Mouse (Mus musculus) neural tube, embryonic 13.5 days (tissue): ENCODE results near the gene Hmx2. TPM values are rescaled to one million over a fixed set of nuclear protein-coding genes. Genes with fewer than 3 reads are reported as not detected.

Source experiments
- ATAC-seq: fragments of 200-750 bp; cut with Nextera tagmentation; 2 replicates; pipeline ENCODE4 v1.8.0; 2017; ENCODE audit warnings: low read depth, mild to moderate bottlenecking, moderate TSS enrichment, moderate library complexity
- H3K27ac ChIP-seq: fragments of 300-500 bp; sonication (generic); replicated peaks from 2 replicates; pipeline ENCODE4 v1.5.1; 2015; ENCODE audit warnings: moderate library complexity, mild to moderate bottlenecking, inconsistent platforms
- H3K27me3 ChIP-seq: fragments of 300-500 bp; sonication (generic); 2 replicates; pipeline ENCODE4 v1.6.1; 2015; ENCODE audit warnings: mild to moderate bottlenecking, inconsistent platforms
- H3K36me3 ChIP-seq: fragments of 300-500 bp; sonication (generic); 2 replicates; pipeline ENCODE4 v1.6.1; 2015; ENCODE audit warnings: mild to moderate bottlenecking, inconsistent platforms
- H3K4me1 ChIP-seq: fragments of 300-500 bp; sonication (generic); replicated peaks from 2 replicates; pipeline ENCODE4 v1.6.1; 2015; ENCODE audit warnings: inconsistent platforms
- H3K4me2 ChIP-seq: fragments of 300-500 bp; sonication (generic); 2 replicates; pipeline ENCODE4 v1.6.1; 2015; ENCODE audit warnings: inconsistent platforms, mild to moderate bottlenecking, moderate library complexity
- H3K4me3 ChIP-seq: fragments of 300-500 bp; sonication (generic); 2 replicates; pipeline ENCODE4 v1.5.1; 2015; ENCODE audit warnings: mild to moderate bottlenecking, inconsistent platforms
- H3K9ac ChIP-seq: fragments of 300-500 bp; sonication (generic); 2 replicates; pipeline ENCODE4 v1.6.1; 2015; ENCODE audit warnings: moderate library complexity, mild to moderate bottlenecking, inconsistent platforms
- H3K9me3 ChIP-seq: fragments of 300-500 bp; sonication (generic); 2 replicates; pipeline ENCODE4 v1.6.1; 2016; ENCODE audit warnings: inconsistent platforms
- whole genome bisulfite sequencing: fragments of 180-500 bp; shearing (Covaris S2); methylation state at CpG from one replicate; pipeline ENCODE4 v1.1.7; 2015; 5-methylcytosine and 5-hydroxymethylcytosine counted together
- polyA plus RNA-seq: library from polyadenylated mRNA; unstranded; fragments of >200 nt; fragmentation: Nextera tagmentation; extraction: Ambion mirVana; gene quantifications from 2 replicates; pipeline ENCODE4 v1.2.1, GENCODE M21; 2015

Hmx2 gene
- polyA plus RNA-seq, 1 experiment from 2014 or later, result 1.5 TPM

DNA sequence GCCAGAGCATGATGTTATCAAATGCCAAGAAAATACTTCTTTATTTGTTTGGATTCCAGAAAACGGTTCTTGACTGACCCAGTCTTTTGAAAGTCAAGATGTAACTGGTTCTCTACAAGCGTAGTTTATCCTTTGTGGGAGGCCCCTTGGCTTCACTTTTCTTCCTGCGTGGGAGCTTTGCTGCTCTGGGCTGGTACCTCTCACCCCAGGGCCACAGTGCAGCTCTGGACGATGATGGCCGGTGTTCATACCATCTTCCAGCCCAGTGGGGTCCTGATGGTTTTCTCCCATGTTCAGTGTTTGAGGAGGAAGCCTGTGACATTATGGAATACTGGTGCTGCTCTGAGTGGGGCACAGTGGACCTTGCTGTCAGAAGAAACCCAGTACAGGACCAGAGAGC lies 1.1 kb upstream of the Hmx2 start:
- no peak overlapping the region for H3K9ac ChIP-seq
- 3% methylated on average over 5 of the region's 5 CpGs for WGBS

DNA sequence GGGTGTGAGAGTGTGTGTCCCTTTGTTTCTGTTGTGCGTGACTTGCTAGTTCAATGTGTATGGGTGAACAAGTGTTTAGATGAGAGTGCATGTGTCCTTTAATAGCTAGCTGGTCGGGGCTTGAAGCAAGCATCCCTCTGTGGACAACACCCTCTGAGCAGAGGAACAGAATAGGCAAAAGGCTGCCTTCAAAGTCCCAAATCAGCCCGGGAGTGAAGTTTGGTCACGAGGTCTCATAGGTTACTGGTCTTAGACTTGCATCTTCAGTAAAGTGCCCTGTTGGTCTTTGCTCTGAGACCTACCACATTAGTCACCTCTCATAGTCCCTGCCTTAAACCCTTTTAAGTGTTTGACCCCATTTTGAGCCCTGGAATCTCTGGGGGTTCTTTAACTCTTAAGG lies 2.9 kb downstream of the Hmx2 start:
- 0% methylated on average over 4 of the region's 4 CpGs for WGBS
- Histone ChIP-seq H3K4me1 (peaks cover 21% of the 10 kb centered on the region), H3K36me3 (no peaks in the 10 kb centered on the region), H3K27me3 (peaks cover 100% of the 10 kb centered on the region), H3K9ac (no peak overlapping the region), H3K4me3 (no peak overlapping the region), H3K27ac (no peak overlapping the region), H3K4me2 (no peak overlapping the region), H3K9me3 (no peaks in the 10 kb centered on the region)
- ATAC-seq, result no peak

More for the DNA sequence above, 1.1 kb upstream of the Hmx2 start:
- Histone ChIP-seq H3K36me3 (no peaks in the 10 kb centered on the region), H3K4me3 (no peak overlapping the region), H3K4me1 (peaks cover 21% of the 10 kb centered on the region), H3K9me3 (no peaks in the 10 kb centered on the region), H3K27ac (no peak overlapping the region), H3K4me2 (no peak overlapping the region), H3K27me3 (peaks cover 100% of the 10 kb centered on the region)
- ATAC-seq, result no peak

DNA sequence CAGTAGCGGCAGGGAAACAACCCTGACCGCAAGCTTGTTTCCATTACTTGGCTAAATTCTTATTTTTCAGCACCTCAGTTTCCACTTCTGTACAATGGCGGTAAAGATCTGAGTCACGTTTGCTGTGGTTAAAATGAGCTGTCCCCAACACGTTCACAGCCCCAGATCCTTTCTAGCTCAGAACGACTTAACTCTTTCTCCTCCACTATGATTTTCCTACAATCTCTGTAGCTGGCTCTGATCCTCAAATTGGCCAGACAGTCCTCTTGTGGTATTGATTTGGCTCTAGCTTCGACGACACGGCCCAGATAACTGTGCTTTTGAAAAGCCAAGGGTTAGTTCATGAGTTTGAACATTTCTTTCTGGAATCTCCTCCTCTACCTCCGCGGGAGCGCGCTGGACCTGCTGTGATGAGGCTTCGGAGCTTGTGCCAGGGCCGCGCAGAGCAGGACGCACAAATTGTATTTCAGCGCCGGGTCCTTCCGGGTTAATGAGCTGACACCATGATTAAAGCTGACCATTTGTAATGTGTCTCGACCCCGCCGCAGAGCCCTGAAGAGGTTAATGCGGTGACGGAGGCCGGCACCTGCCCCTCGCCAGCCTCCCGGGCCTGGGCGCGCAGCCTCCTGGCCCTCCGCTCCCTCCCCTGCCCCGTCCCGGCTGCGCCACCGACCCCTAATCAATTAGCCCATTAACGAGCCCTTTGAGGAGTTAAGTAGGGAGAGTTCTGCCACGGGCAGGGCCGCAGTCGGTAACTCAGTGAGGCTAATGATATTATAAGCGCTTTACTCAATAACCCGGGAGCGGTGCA lies 3.6 kb downstream of the Hmx2 start:
- Histone ChIP-seq H3K4me3 (no peak overlapping the region), H3K4me2 (no peak overlapping the region), H3K27ac (no peak overlapping the region), H3K9me3 (no peaks in the 10 kb centered on the region), H3K36me3 (no peaks in the 10 kb centered on the region), H3K9ac (no peak overlapping the region), H3K27me3 (peaks cover 100% of the 10 kb centered on the region), H3K4me1 (peaks cover 27% of the 10 kb centered on the region)
- no peak for ATAC-seq
- WGBS, result under 1% methylated on average over 42 of the region's 42 CpGs

DNA sequence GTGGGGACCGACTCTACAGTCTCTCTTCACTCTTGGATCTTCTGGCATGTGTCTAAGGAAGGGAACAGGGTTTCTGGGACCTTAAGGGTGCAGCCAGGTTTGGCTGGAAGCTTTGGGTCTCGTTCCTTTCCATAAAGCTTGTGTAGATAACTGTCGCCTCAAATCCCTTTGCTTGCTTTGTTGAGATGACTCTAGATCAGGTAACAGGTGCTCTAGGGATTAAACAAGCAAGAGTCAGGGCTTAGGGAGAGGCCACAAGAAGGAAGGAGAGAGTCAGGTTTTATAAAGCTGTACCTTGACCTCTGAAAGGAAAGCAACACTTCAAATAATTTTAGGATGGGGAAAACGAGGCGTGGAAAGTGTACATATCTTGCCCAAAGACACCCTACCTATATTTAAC lies 4.2 kb downstream of the Hmx2 start:
- ATAC-seq, result no peak
- H3K27me3 ChIP-seq, result peaks cover 100% of the 10 kb centered on the region
- H3K4me2 ChIP-seq, result no peak overlapping the region
- WGBS, result 2% methylated on average over 5 of the region's 5 CpGs
- H3K9me3 ChIP-seq, result no peaks in the 10 kb centered on the region
- no peak overlapping the region for H3K27ac ChIP-seq
- peaks cover 29% of the 10 kb centered on the region for H3K4me1 ChIP-seq
- H3K9ac ChIP-seq, result no peak overlapping the region
- H3K36me3 ChIP-seq, result no peaks in the 10 kb centered on the region
- H3K4me3 ChIP-seq, result no peak overlapping the region

DNA sequence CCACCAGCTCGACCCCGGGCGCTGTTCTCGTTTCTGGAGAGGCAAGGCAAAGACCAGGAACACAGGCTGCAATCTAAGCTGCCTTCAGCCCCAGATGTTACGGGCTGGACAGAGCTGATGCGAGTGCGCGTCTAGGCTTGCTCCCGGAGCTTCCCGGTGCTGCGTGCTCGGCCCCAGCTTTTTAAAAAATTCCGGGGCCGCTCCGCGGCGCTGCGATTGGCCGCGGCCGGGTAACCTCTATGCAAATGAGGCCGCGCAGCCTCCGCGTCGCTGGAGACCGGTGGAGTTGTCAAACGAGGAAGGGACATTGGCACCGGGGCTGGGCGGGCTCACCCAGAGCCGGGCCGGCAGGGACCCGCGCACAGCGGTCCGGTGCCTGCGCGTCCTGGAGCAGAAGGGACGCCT lies 5.2 kb downstream of the Hmx2 start:
- Histone ChIP-seq H3K9ac (0 out of 2 replicates have a peak overlapping the region, but pooled peaks have one; percentile 32), H3K4me2 (peak overlapping the region; percentile 46), H3K27ac (no peak overlapping the region), H3K9me3 (no peaks in the 10 kb centered on the region), H3K4me3 (peak overlapping the region; percentile 29), H3K36me3 (no peaks in the 10 kb centered on the region), H3K4me1 (peaks cover 29% of the 10 kb centered on the region), H3K27me3 (peaks cover 100% of the 10 kb centered on the region)
- 0 out of 2 replicates have a peak, but pooled peaks have one; percentile 16 for ATAC-seq
- WGBS, result under 1% methylated on average over 39 of the region's 39 CpGs

DNA sequence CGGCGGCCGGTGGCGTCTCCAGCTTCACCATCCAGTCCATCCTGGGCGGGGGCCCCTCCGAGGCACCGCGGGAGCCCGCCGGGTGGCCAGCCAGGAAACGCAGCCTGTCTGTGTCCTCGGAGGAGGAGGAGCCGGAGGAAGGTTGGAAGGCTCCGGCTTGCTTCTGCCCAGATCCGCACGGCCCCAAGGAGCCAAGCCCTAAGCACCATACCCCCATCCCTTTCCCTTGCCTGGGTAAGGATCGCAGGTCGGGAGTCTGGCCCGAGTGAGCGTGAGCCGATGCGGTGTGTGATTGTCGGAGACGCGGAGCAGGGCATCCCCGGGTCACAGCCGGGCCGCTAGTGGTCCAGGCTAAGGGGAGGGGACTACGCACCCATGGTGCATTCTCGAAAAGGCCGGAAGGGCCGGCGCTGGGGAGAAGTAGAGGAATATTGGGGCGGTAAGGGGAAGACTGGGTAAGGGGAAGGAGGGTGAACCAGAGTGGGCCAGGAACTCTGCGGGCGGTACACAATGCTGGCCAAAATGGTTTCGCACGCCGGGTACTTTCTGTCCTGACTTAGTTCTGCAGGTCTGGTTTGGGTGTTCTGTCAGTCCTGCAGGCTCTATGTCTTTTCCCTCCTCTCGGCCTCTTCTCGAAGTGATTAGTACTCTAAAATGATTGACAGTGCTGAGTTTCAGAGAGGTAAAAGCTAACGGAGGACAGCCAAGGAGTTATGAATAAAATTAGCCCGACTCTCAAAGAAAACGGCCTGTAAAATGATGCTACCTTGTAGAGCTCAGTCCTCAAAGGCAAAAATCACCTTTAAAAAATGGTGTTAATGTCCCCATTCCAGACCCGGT lies 6.0 kb downstream of the Hmx2 start:
- peak; percentile 29; the same call in 1 of the 2 replicates for ATAC-seq
- Histone ChIP-seq H3K4me2 (peak overlapping the region; percentile 46), H3K27me3 (peaks cover 100% of the 10 kb centered on the region), H3K9ac (peak overlapping the region; percentile 32; the same call in 1 of the 2 replicates), H3K4me1 (peaks cover 29% of the 10 kb centered on the region), H3K36me3 (no peaks in the 10 kb centered on the region), H3K4me3 (peak overlapping the region; percentile 29), H3K9me3 (no peaks in the 10 kb centered on the region), H3K27ac (peak overlapping the region; percentile 49; the same call in 1 of the 2 replicates)
- under 1% methylated on average over 45 of the region's 45 CpGs for WGBS

DNA sequence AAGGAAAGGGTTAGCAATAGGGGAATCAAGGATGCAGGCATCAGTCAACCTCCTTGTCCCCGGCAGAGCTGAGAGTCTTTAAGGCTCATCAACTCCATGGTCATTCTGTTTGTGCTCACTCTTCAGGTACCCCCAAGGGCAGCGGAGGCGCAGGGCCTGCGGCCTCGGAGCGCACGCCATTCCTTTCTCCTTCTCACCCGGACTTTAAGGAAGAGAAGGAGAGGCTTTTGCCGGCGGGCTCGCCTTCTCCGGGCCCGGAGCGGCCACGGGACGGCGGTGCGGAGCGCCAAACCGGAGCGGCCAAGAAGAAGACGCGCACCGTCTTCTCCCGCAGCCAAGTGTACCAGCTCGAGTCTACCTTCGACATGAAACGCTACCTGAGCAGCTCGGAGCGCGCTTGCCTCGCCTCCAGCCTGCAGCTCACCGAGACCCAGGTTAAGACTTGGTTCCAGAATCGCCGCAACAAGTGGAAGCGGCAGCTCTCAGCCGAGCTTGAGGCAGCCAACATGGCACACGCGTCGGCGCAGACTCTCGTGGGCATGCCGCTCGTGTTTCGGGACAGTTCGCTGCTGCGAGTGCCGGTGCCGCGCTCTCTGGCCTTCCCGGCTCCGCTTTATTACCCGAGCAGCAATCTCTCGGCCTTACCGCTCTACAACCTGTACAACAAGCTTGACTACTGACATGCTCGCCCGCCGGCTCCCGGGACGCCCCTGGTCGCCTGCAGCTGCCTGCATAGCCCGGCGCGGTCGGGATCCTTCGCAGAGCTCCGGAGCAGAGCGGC lies 6.9 kb downstream of the Hmx2 start:
- Histone ChIP-seq H3K4me2 (peak overlapping the region; percentile 46), H3K27me3 (peaks cover 92% of the 10 kb centered on the region), H3K27ac (peak overlapping the region; percentile 42; the same call in 1 of the 2 replicates), H3K4me3 (peak overlapping the region; percentile 29), H3K4me1 (peaks cover 29% of the 10 kb centered on the region), H3K36me3 (no peaks in the 10 kb centered on the region), H3K9ac (no peak overlapping the region), H3K9me3 (no peaks in the 10 kb centered on the region)
- no peak for ATAC-seq
- WGBS, result under 1% methylated on average over 68 of the region's 68 CpGs

DNA sequence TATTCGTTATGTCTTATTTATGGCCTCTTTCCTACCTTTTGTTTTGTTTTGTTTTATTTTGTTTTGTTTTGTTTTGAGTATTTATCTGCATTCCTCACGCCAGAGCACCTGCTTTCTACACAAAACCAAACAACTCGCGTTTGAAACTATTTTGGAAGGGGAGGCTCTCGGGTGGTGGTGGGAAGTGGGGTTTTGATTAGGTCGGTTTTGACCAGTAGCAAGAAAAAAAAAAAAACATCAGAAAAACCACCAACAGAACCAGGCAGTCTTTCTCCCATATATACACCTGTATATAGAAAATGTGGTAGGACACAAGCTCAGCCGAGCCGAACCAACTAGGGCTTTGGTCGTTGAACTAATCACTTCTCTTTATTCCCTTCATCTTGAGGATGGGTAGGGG lies 7.5 kb downstream of the Hmx2 start:
- H3K4me1 ChIP-seq, result peaks cover 35% of the 10 kb centered on the region
- under 1% methylated on average over 9 of the region's 9 CpGs for WGBS
- no peak overlapping the region for H3K9ac ChIP-seq
- H3K27ac ChIP-seq, result no peak overlapping the region
- H3K9me3 ChIP-seq, result no peaks in the 10 kb centered on the region
- H3K4me2 ChIP-seq, result peak overlapping the region; percentile 46
- no peak for ATAC-seq
- peak overlapping the region; percentile 29 for H3K4me3 ChIP-seq
- H3K36me3 ChIP-seq, result no peaks in the 10 kb centered on the region
- peaks cover 86% of the 10 kb centered on the region for H3K27me3 ChIP-seq

DNA sequence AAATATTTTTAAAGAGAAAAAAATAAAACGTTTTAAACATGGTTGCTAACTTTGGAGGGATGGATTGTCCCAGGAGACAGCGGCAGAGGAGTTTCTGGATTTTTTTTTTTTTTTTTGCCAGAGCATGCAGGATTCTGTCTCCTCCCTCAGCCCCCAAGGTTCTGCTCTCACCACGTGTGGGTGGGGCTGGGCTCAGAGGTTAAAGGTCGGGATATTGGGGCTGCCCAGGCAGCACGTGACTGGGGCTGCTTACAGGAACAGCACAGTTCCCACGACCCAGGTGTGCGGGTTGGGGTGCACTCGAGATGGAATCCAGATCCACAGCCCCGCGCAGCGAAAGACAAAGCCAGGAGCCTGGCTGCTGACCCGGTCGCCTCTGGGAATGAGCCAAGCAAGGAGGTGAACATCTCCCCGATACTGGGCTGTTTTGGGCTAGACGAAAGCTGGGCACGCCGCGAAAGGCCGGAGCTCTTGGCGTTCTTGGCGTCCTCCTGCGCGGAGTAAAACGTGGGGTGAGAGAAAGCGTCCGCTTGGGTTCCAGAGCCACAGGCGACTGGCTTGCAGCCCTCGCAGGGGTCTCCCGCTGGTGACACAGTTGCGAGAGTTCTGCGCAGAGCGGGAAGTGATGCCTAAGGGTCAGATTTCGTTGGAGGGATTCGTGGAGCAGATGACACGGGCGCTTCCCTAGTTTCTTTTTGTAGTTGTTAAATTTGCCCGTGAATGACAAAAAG lies 8.1 kb downstream of the Hmx2 start:
- peak overlapping the region; percentile 8; the same call in 1 of the 2 replicates for H3K4me3 ChIP-seq

DNA sequence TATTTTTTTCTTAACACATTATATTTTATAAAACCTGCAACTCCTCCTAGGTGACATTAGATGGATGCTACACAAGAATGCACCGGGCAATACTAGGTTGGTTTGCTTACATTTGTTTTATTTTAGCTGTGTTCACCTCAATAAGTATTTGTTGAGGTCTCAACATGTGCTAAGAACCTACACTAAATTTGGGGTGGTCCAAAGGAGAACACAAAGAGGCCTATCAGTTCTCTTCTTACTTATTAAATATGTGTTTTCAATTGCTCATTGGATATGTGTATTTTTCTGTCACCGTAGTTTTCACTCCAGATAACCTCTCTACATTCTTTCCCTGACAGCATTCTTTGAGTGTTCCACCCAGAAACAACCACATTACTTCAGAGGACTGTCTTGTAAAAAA lies 9.2 kb downstream of the Hmx2 start:
- peaks cover 51% of the 10 kb centered on the region for H3K4me1 ChIP-seq
- no peak for ATAC-seq
- no peak overlapping the region for H3K4me2 ChIP-seq
- H3K27me3 ChIP-seq, result peaks cover 69% of the 10 kb centered on the region
- H3K9me3 ChIP-seq, result no peaks in the 10 kb centered on the region
- H3K36me3 ChIP-seq, result peaks cover 10% of the 10 kb centered on the region
- H3K27ac ChIP-seq, result no peak overlapping the region
- 27% methylated on average over 2 of the region's 2 CpGs for WGBS
- no peak overlapping the region for H3K9ac ChIP-seq
- H3K4me3 ChIP-seq, result no peak overlapping the region

More for the DNA sequence above, 8.1 kb downstream of the Hmx2 start:
- no peaks in the 10 kb centered on the region for H3K9me3 ChIP-seq
- H3K36me3 ChIP-seq, result no peaks in the 10 kb centered on the region
- under 1% methylated on average over 37 of the region's 37 CpGs for WGBS
- H3K4me2 ChIP-seq, result peak overlapping the region; percentile 17
- H3K27ac ChIP-seq, result no peak overlapping the region
- peaks cover 80% of the 10 kb centered on the region for H3K27me3 ChIP-seq
- ATAC-seq, result no peak
- H3K9ac ChIP-seq, result no peak overlapping the region
- peaks cover 40% of the 10 kb centered on the region for H3K4me1 ChIP-seq
